Mouse (Mus musculus): ENCODE data around the gene Rnf114. TPM values are rescaled to one million over a fixed set of nuclear protein-coding genes. Genes with fewer than 3 reads are reported as not detected.
A peak's percentile ranks its signal among the peaks of the same experiment; 100 is the strongest.

Rnf114 gene
- polyA plus RNA-seq, 1 experiment from 2014 or later, result 58.9 TPM

- H3K9me3 ChIP-seq (replicated peaks; ENCODE audit: control insufficient read depth, low read length), result no peaks in the 10 kb centered on the region
- no peak overlapping the region for H3K4me2 ChIP-seq
- no peaks in the 10 kb centered on the region for H3K36me3 ChIP-seq (ENCODE audit: control insufficient read depth, insufficient read depth, low read length)
- ATAC-seq (replicated peaks; ENCODE audit: insufficient number of reproducible peaks, low FRiP score, low TSS enrichment), result no peak
- H3K4me1 ChIP-seq (ENCODE audit: control insufficient read depth, insufficient read depth, low read length), result peaks cover 32% of the 10 kb centered on the region
- no peak overlapping the region for H3K4me3 ChIP-seq (ENCODE audit: low read depth, low read length)
- H3K27me3 ChIP-seq (ENCODE audit: control insufficient read depth, insufficient read depth, low read length), result 0 out of 2 replicates have a peak, but pooled peaks cover 7% of the 10 kb centered on the region
- H3K9ac ChIP-seq (ENCODE audit: low read depth, low read length), result peak overlapping the region; percentile 22; the same call in 1 of the 2 replicates
- peak overlapping the region; percentile 54; the same call in 1 of the 2 replicates for H3K27ac ChIP-seq (ENCODE audit: low read depth, low read length)
- WGBS (ENCODE audit: insufficient replicate concordance), result 67% methylated on average over 13 of the region's 13 CpGs
Observed at GRCm38 (mm10) chr2:167564551-167565311, 72.3 kb downstream of the Rnf114 start.

- H3K4me3 ChIP-seq (ENCODE audit: low read depth, low read length), result no peak overlapping the region
- H3K4me2 ChIP-seq, result peak overlapping the region; percentile 50; the same call in 1 of the 2 replicates
- WGBS (ENCODE audit: insufficient replicate concordance), result 52% methylated on average over 3 of the region's 3 CpGs
- ATAC-seq (replicated peaks; ENCODE audit: insufficient number of reproducible peaks, low FRiP score, low TSS enrichment), result no peak
- peak overlapping the region; percentile 78 for H3K27ac ChIP-seq (ENCODE audit: low read depth, low read length)
- peaks cover 34% of the 10 kb centered on the region for H3K4me1 ChIP-seq (ENCODE audit: control insufficient read depth, insufficient read depth, low read length)
- H3K36me3 ChIP-seq (ENCODE audit: control insufficient read depth, insufficient read depth, low read length), result no peaks in the 10 kb centered on the region
- no peaks in the 10 kb centered on the region for H3K9me3 ChIP-seq (replicated peaks; ENCODE audit: control insufficient read depth, low read length)
- peak overlapping the region; percentile 34; the same call in 1 of the 2 replicates for H3K9ac ChIP-seq (ENCODE audit: low read depth, low read length)
- 0 out of 2 replicates have a peak, but pooled peaks cover 5% of the 10 kb centered on the region for H3K27me3 ChIP-seq (ENCODE audit: control insufficient read depth, insufficient read depth, low read length)
Observed at GRCm38 (mm10) chr2:167565312-167565656, 72.8 kb downstream of the Rnf114 start.

DNA sequence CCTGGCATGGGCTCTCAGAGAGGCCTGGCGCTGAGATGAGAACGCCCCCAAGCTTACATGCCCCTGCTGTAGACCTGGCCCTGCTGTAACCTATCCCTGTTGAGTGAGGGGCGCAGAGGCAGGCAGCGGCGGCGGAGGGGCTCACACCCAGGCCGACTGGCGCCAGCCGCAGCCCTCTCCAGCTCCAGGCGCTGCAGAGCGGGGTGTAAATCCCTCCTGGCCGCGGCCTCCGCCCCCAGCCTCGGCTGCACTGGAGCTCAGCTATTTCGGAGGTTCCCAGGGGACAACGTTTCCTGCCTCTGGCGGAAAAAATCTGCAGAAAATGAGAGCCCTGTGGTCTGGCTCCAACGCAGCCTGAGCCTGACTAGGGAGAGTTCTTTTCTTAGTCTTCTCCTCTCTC, 73.2 kb downstream of the Rnf114 start:
- Histone ChIP-seq H3K27ac (ENCODE audit: low read depth, low read length) (peak overlapping the region; percentile 78), H3K9me3 (replicated peaks; ENCODE audit: control insufficient read depth, low read length) (no peaks in the 10 kb centered on the region), H3K9ac (ENCODE audit: low read depth, low read length) (peak overlapping the region; percentile 34; the same call in 1 of the 2 replicates), H3K36me3 (ENCODE audit: control insufficient read depth, insufficient read depth, low read length) (no peaks in the 10 kb centered on the region), H3K27me3 (ENCODE audit: control insufficient read depth, insufficient read depth, low read length) (0 out of 2 replicates have a peak, but pooled peaks cover 2% of the 10 kb centered on the region), H3K4me2 (peak overlapping the region; percentile 50), H3K4me3 (ENCODE audit: low read depth, low read length) (no peak overlapping the region), H3K4me1 (ENCODE audit: control insufficient read depth, insufficient read depth, low read length) (peaks cover 34% of the 10 kb centered on the region)
- no peak for ATAC-seq (replicated peaks; ENCODE audit: insufficient number of reproducible peaks, low FRiP score, low TSS enrichment)
- WGBS (ENCODE audit: insufficient replicate concordance), result 9% methylated on average over 19 of the region's 19 CpGs

Other genes with a start within 250 kb of the Rnf114 start
- 16.1 and 24.5 TPM in 2 replicates for gene B4galt5, start 143.5 kb upstream of the Rnf114 start, polyA plus RNA-seq (2014; fragmentation: Nextera tagmentation; extraction: Ambion mirVana)
- gene Slc9a8, start 70.9 kb upstream of the Rnf114 start, polyA plus RNA-seq (2014; fragmentation: Nextera tagmentation; extraction: Ambion mirVana), result 19.9 and 21.6 TPM in 2 replicates
- gene Spata2, start 242 bp downstream of the Rnf114 start, polyA plus RNA-seq (2014; fragmentation: Nextera tagmentation; extraction: Ambion mirVana), result 12.3 and 13.8 TPM in 2 replicates
- 21.1 and 23.1 TPM in 2 replicates for gene Snai1, start 45.5 kb downstream of the Rnf114 start, polyA plus RNA-seq (2014; fragmentation: Nextera tagmentation; extraction: Ambion mirVana)
- gene Ube2v1, start 139.4 kb downstream of the Rnf114 start, polyA plus RNA-seq (2014; fragmentation: Nextera tagmentation; extraction: Ambion mirVana), result 195 and 211 TPM in 2 replicates
- 1.9 and 5.2 TPM in 2 replicates for gene Gm20431, start 168.9 kb downstream of the Rnf114 start, polyA plus RNA-seq (2014; fragmentation: Nextera tagmentation; extraction: Ambion mirVana)
- 8.0 and 8.2 TPM in 2 replicates for gene Cebpb, start 196.3 kb downstream of the Rnf114 start, polyA plus RNA-seq (2014; fragmentation: Nextera tagmentation; extraction: Ambion mirVana)
- 38.2 and 38.7 TPM in 2 replicates for gene Tmem189, start 197.2 kb downstream of the Rnf114 start, polyA plus RNA-seq (2014; fragmentation: Nextera tagmentation; extraction: Ambion mirVana)

Data from heart, embryonic 11.5 days (tissue).